Mouse (Mus musculus) thymus, adult 2 months (tissue): Measurements from ENCODE around the gene Snrpd3.

Source experiments
- CTCF ChIP-seq: fragments of 200-500 bp; IDR thresholded peaks from 2 replicates; pipeline ENCODE4 v1.5.1; 2012; ENCODE audit warnings: mild to moderate bottlenecking, control low read depth, low read length, moderate library complexity, borderline replicate concordance; ENCODE audit not compliant: control insufficient read depth, poor library complexity, insufficient read depth; ENCODE audit errors: extremely low read depth
- POLR2A ChIP-seq: fragments of 200-500 bp; IDR thresholded peaks from 2 replicates; pipeline ENCODE4 v1.6.1; 2012; ENCODE audit warnings: mild to moderate bottlenecking, low read length, control low read depth, moderate library complexity; ENCODE audit not compliant: control insufficient read depth, poor library complexity, insufficient read depth; ENCODE audit errors: extremely low read depth

DNA sequence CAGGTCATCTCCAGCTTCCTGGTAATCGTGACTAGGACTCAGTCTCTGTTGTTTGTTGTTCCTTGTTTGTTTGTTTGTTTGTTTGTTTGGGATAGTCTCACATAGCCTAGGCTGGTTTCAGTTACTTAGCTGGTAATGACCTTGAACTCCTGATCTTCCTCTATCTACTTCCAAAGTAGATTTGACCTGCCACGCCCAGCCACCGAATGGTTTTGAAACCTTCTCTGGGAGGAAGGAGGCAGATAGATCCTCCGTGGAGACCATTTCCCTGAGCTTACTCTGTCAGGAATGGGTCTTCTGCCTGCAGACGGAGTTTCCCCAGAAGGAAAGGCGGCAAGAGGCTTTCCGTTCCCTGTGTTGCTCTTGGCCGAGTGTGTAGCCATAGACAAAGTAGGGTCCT is 45.2 kb downstream of the Snrpd3 start:
- TF ChIP-seq CTCF, result no peak
- no peak for TF ChIP-seq POLR2A
